Mouse (Mus musculus) heart, adult 8-10 months (tissue): ENCODE data around the gene Agap1. TPM values are rescaled to one million over a fixed set of nuclear protein-coding genes. Genes with fewer than 3 reads are reported as not detected.
A peak's percentile ranks its signal among the peaks of the same experiment; 100 is the strongest.

ENCODE experiments used
- DNase-seq: peaks from one replicate; pipeline ENCODE4 v3.0.0; 2022; ENCODE audit warnings: low spot score
- total RNA-seq, 4 experiments: library from RNA; stranded (reverse); gene quantifications; 2 replicates each; pipeline ENCODE4 v1.2.4; 2022

Agap1 gene
- total RNA-seq, 4 experiments from 2014 or later: 53.0 to 74.6 (median 64.9) TPM

DNA sequence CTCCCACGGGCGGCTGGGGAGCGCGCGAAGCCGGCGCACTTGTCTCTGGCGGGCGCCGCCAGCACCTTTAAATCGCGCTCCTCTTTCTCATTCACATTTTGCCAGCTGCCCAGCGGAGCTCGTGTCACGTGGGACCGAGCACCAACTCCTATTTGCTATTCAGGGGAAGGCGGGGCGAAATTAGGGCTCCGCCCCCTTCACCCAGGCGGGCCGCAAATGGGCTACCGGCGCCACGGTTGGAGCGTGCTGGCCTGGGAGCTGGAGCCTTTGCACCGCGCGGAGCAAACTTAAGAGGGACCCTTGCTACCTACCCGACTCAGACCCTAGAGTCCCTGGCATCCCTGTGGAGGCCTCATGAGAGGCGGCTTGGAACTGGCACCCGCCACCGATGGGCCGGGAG, 476.5 kb downstream of the Agap1 start, which contains the start of gene Gbx2:
TSS of gene Gbx2 (minus strand) at position 60 of the 400 bp plus-strand sequence.
- no peak for DNase-seq

GRCm38 (mm10) chr1:89932021-89932423, 477.4 kb downstream of the Agap1 start:
- DNase-seq: no peak

DNA sequence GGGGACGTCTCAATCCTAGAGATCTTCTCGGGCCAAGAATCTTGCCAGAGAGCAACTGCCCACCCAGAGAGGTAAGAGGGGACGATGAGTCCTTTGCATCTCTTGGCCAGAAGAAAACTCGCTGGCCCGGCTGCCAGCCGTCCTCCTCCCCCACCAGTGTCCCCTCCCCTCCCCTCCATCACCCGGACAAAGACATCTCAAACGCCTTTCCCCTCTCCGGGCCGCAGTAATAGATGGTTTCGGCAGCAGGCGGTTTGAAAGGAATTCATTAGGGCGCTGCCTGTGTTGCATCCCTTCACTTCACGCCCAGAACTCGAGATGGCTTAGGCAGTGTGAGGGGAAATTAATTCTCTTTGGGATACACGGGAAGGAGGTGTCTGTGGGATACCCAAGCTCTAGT, 478.0 kb downstream of the Agap1 start:
- DNase-seq: no peak

GRCm38 (mm10) chr1:89933028-89933427, 478.4 kb downstream of the Agap1 start:
- no peak for DNase-seq

- DNase-seq: no peak
These were observed 479.2 kb downstream of the Agap1 start for GRCm38 (mm10) chr1:89933786-89934185.

DNA sequence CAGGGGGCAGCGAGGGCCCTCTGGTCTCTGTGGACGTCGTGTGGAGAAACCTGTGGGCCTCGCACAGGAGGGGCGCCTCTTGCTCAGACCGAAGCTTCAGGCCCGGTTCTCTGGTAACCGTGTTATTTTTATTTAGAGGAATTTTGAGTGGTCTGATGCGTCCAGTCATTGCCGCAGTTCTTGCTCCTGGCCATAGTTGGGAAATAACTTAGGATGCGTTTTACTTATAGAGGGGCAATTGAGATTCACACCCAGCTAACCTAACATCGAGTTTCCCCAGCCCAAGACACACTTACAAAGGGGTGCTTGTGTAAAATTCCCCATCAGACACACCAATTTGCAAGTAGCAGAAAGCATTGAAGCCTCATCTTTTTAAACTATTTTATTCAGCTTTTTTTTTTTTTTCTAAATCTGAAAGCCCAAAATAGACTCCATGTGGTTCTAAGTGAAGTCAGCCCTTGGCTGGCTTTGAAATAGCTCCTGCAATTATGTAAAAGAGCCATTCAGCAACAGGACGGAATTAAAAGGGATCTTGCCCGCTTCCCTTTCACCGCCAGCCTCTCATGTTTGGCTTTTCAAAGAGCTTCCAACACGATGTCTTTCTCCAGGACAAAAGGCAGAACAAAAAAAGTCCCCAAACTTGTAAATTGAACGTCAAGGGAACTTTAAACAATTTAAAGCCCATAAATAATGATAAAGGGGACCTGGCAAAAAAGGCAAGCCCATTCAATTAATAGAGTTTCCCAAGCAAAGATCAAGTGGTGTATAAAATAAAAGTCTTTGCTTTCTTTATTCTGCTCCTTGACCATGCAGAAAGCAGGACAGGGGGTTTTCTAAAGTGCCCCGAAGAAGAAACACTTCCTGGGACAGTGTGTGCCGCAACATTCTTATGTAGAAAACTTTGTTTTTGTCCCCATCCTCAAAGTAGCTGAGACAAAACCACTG, 480.0 kb downstream of the Agap1 start:
- DNase-seq: no peak

- no peak for DNase-seq
These were observed 481.1 kb downstream of the Agap1 start for GRCm38 (mm10) chr1:89935493-89936348.

- no peak for DNase-seq
These were observed 484.4 kb downstream of the Agap1 start for GRCm38 (mm10) chr1:89938884-89939595.

GRCm38 (mm10) chr1:89939596-89939960, 485.0 kb downstream of the Agap1 start:
- DNase-seq: no peak

DNA sequence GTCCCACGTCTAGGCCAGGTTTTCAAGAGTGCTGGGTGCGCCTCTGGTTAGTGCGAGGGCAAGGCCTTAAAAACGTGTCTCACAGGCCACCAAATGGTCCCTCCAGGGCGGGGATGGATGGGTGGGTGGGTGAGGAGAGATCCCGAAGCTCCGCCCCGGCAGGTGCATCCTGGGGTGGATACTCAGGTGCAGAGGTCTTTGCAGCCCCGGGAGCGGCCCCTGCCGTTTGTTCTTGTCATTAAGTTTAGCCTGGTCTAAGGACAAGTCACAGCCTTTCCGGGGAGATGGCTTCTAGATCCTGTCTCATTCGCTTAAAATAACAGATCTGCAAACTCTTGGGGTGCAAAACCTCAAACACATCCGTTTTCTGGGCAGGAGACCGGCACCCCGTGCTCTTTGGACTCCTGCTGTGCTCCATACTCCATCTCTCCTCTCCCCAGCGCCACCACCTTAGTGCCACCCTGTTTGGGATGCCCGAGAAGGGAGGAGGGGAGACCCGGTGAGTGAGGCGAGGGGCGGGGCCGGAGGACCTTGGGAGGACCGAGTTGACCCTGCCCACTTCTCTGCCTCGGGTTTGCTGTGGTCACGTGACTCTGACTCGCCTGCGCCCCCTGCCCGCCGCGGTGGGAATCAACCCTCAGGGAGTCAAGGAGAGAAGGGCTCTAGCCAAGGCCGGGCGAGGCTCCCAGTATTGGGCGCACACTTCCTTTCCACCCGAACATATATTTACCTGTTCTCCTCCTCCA, 485.5 kb downstream of the Agap1 start:
- DNase-seq: peak; percentile 53

- no peak for DNase-seq
These were observed 486.4 kb downstream of the Agap1 start for GRCm38 (mm10) chr1:89940961-89941524.

DNA sequence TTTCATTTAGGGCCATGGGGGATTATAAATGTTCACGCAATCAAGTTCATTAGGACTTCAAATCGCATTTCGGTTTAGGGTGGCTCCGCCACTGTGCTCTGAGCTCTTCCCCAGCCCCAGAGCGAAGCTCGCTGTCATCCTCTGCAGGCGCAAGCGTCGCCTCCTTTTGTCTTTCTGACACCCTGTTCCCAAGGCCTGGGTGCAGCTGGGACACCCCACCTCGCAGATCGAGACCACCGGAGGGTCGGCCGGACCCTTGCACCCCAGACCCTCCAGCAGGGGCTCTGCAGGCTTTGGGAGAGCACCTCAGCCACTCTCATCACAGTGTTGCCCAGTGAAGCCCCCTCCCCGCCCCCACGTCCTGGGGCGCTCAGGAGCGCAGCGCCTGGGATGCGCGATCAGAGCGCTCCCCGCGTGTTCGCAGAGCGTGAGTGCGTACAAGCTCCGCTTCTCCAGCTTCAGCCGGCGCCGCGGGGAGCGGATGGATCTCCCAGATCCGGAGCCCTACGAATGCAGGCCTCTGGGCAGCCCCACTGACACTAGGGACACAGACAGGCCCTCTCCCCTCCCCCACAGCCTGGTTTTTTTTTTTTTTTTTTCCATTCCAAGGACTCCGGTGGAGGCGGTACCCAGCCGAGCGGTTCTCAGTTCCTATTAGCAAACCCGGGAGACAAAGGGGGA, 487.2 kb downstream of the Agap1 start:
- DNase-seq: no peak

DNA sequence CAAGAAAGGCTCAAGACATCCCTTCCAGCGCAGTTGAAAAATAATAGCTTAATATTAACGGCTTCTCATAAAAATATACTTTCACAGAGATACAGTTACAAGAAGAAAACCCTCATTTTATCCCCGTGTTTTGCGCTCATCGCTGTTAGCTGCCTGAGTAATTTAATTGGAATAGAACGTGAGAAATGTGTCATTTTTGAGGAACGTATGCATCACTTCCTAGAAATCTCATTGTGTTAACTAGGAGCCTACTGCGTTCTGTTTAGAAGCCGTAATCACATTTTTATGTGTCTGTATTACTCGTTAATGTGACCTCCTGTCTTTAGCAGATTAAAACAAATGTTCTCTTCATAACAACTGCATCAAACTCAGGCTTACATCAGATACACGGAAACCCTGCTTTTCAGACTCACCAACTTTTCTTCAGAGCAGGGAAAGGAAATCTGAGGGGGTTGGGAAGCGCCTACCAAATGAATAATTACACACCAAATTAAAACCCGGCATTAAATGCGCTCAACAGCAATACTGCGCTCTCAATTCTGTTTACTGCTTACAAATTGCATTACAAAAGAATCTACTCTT, 487.9 kb downstream of the Agap1 start:
- DNase-seq: no peak

DNA sequence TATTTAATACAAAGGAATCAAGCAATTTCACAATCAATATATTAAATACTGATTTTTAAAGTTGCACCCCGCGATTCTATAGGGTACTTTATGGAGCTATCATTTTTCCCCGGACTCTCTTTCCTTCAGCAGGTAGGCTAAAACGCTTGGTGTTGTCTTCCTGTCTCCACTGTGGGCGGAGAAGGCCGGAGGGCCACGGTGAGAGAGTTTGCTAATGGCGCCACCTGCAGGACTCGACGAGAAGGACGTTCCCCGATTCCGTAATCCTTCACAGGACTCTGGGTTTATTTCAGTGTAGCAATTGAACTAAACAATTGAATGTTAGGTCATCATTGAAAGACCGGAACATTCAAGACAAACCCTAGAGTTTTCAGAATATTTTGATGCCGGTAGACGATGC, 488.6 kb downstream of the Agap1 start:
- DNase-seq: peak; percentile 73
